Mouse (Mus musculus) brain, embryonic 14.5 days (tissue): ENCODE results near the gene Sh3bgr.

Source experiments
- CTCF ChIP-seq: fragments of 200-500 bp; IDR thresholded peaks from 2 replicates; pipeline ENCODE4 v1.5.1; 2012; ENCODE audit warnings: inconsistent platforms, mild to moderate bottlenecking, moderate library complexity, borderline replicate concordance; ENCODE audit not compliant: insufficient read depth, insufficient read length; ENCODE audit errors: extremely low read depth
- POLR2A ChIP-seq: fragments of 200-500 bp; IDR thresholded peaks from 2 replicates; pipeline ENCODE4 v1.6.1; 2012; ENCODE audit warnings: mild to moderate bottlenecking, inconsistent platforms, borderline replicate concordance; ENCODE audit not compliant: poor library complexity, insufficient read depth, insufficient read length, severe bottlenecking; ENCODE audit errors: extremely low read depth

DNA sequence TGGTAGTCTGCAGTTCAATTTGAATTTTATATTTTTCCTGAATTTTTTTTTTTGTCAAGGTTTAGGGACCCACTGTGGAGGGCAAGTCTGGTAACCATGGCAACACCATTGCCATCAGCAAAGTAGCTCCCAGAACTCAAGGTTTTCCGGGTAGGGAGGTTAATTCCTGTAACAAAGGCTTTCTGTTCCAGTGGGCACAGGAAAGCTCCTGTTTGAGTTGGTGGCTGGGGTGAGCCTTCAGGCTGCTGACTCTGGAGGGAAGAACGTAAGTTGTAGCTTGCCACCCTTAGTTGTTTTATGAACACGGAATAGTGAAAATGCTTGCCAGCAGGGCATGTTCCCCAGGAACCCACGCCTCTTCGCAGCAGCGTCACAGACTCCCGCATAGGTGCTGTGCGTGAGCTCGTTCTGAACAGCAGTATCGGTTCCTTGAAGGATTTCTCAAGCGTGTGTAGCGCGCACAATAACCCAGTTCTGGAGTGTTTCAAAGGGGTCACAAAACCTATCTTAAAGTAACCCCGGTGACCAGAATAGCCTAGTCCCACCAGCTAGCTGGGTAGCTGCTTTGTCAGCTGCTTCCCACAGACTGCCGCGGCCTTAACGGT is 35.2 kb downstream of the Sh3bgr start, which contains the start of gene B3galt5:
- TF ChIP-seq CTCF (no peak), POLR2A (no peak)
